Mouse (Mus musculus): Measurements from ENCODE around the gene Pank3. TPM values are rescaled to one million over a fixed set of nuclear protein-coding genes. Genes with fewer than 3 reads are reported as not detected.

Gene Pank3
- 10 to 100 TPM; 15.8 to 18.8 (median 18.4) TPM for total RNA-seq (2022)

DNA sequence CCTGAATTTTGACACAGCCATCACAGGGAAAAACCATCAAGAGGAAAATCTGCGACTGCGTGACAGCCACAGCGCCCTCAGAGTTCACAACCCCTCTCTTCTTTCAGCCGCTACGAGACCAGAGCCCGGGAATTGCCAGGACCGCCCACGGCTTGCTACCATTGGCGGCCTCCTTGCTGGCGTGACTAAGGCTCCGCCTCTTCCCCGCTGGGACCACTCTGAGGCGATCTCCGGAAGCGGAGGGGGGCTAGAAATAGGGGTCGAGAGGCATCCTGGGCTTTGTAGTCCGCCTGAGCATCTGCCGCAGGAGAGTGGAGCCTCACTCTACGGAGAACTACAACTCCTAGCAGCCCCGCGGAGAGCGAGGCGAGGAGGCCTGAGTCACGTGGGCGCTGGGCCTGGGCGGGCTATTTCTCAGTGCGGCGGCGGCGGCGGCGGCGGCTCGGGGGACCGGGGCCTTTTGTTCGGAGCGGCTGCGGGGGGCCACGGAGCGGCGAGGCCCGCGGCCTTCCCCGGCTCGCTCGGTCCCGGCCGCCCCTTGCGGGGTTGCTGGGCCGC is at the start of gene Pank3:
Gene Pank3 (plus strand): TSS at position 297 of the 558 bp plus-strand sequence.
- DNase-seq (ENCODE audit: low spot score): peak; percentile 98

DNA sequence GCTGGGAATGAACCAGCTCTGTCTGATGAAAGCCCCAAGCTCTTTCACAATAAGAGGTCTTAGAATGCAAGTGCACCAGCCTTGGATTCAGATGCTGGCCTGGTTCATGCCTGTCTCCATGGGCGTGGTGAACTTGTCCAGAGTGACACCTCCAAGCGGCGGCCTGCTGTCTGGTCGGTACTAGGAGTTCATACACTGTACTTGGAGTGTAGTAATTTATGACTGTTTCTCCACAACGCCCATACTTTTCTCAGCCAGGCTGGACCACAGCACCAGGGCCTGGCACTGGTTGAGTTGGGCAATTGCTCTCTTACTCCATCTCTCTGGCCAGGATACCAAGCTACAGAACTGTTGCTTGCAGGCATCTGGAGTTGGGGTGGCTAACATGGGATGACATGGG is 45.4 kb upstream of the Pank3 start:
- no peak for DNase-seq (ENCODE audit: low spot score)

DNA sequence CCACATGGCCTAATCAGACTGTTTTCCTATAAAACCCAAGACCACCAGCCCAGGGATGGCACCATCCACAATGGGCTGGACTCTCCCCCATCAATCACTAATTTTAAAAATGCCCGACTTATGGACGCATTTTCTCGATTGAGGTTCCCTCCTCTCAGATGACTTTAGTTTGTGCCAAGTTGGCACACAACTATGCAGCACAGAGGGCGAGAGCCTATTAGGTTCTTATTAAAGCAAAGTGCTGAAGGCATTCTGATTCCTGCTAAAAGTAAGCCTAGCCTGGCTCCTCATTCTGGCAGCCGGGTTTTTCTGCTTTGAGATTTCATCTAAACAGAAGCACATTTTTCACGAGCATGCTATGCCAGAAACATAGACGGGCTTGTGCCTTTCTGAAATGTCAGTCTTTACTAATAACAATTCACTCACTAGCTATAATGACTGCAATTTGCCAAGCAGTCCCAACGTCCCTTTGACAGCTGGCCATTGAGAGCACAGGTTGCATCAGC is 42.9 kb upstream of the Pank3 start:
- no peak for DNase-seq (ENCODE audit: low spot score)

GRCm38 (mm10) chr11:35728200-35728599 is 41.1 kb upstream of the Pank3 start:
- no peak for DNase-seq (ENCODE audit: low spot score)

DNA sequence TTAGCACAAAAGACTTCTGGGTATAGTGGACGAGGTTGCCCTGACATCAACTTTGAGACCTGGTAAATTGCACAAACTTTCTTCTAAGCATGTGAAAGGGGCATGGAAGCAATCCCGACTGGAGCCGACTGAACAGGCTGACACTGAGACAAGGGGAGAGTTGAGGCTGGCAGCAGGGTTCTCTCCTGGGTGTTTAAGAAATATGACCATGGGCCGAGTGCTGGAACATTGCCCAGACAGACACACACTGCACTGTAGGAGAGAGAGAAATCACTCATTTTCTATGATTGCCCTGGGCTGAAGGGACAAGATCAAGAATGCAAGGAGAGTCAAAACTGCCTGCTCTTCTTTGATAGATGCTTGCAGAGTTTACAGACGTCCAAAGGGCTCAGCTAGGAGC is 40.1 kb upstream of the Pank3 start:
- no peak for DNase-seq (ENCODE audit: low spot score)

DNA sequence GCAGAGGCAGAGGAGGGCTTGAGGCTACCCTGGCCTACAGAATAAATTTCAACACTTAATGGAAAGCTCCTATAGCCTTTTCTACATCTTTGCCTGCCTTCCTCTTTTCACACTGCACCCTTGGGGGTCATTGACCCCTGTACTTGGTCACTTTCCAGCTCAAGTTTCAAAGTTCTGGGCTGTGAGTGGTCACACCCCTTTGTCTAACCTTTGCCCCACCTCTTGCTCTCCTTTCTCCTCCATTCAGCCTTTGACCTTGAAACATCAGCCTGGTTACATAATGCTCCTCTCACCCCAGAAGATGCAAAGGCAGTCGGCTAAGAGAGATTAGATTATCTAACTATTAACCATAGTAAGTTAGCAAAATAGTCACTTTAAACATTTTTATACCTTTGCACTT is 36.9 kb upstream of the Pank3 start:
- no peak for DNase-seq (ENCODE audit: low spot score)

DNA sequence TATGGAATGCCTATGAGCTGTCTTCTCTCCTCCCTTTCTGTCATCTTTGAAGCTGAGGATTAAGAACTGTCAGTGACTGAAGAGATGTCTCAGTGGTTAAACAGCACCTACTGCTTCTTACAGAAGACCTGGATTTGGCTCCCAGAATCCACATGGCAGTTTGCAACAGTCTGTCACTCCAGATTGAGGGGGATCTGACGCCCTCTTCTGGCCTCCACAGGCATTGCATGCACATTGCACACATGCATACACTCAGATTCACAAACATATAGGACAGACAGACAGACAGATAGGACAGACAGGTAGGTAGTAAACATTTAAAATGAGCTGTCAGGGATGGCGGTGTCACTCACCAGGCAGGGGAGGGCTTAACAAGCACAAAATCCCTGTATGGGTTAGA is 32.5 kb upstream of the Pank3 start:
- no peak for DNase-seq (ENCODE audit: low spot score)

DNA sequence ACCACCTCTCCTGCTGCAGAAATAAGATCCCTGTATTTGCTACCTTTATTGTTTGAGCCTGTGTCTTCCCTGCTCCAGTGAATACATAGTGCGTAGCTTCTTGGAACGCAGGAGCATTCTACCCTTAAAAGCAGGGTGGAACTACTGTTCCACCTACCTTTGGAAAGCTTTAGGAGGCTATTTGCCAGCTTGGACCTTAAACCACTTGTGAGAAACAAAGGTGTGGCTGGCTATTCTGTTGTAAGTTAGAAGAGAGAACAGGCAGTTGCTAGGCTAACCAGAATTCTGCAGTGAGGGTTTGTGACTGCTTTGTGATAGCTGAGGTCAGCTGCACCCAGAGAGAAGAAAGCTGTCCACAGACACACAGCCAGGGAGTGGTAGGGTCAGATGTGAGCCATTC is 32.0 kb upstream of the Pank3 start:
- no peak for DNase-seq (ENCODE audit: low spot score)

DNA sequence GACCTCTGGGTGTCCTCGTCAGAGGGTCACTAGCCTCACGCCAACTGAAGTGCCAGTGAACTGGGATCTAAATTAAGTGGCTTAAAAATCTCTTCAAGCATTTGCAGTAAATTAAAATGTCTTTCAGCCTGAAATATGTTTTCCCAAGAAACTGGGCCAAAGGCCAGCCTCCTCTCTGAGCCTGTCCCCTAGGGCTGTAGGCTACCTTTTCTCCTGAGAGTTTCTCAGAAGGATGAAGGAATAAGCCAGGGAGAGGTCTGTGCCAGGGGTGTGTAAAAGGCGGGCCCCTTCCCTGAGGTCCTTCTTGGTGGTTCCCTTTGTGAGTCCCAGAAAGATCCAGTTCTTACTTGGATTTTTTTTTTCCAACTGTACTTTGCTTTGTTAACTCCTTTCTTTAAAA is 31.2 kb upstream of the Pank3 start:
- DNase-seq (ENCODE audit: low spot score): no peak

DNA sequence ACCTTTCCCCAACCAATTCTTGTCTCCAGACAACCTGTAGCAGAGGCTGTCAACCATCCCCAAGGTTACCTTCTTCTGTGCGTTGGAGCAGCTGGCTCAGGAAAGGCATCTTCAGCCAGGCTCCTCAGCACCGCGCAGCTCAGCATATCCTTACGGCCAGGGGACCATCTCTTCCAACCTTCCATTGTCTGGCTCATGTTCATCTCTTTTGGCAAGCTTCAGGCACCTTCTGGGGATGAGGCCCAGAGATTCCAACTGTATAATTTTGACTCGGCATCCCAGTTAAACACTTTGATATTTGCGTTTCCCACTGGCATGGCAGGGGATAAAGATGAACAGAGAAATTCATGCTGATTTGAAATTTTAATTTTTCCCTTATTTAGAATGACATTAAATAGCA is 25.7 kb upstream of the Pank3 start:
- no peak for DNase-seq (ENCODE audit: low spot score)

DNA sequence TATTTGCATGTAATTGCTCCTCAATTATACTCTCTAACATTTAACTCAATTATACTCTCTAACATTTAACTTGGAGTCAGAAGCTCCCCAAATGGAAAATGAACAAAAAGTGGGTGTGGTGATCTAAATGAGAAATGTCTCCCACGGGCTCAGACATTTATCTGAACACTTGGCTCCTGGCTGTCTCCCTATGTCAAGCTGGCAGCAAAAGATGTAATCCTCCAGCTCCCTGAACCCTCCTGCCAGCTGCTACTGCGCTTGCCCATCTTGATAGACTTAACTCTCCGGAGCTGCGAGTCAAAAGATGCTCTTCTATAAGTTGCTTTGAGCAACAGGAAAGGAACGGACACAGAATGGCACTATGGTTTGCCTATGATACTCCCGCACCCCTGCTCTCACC is 24.7 kb upstream of the Pank3 start:
- no peak for DNase-seq (ENCODE audit: low spot score)

DNA sequence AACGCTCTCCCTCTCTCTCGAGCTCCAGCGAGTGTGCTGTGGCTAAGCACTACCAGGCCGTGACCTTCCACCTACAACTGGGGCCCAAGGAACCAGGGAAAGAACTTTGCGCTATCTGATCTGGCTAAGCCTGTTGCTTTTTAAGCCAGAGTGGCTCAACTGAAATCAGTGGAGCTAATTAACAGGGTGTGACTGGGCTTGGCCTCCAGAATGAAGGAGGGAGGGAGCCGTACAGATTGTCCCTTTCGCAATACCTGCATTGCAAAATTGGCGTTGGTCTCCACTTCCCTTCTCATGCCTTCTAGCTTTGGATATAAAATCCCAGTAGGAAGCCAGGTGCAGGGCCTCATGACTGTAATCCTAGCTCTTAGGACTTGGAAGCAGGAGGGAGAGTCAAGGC is 18.7 kb upstream of the Pank3 start:
- peak; percentile 29 for DNase-seq (ENCODE audit: low spot score)

DNA sequence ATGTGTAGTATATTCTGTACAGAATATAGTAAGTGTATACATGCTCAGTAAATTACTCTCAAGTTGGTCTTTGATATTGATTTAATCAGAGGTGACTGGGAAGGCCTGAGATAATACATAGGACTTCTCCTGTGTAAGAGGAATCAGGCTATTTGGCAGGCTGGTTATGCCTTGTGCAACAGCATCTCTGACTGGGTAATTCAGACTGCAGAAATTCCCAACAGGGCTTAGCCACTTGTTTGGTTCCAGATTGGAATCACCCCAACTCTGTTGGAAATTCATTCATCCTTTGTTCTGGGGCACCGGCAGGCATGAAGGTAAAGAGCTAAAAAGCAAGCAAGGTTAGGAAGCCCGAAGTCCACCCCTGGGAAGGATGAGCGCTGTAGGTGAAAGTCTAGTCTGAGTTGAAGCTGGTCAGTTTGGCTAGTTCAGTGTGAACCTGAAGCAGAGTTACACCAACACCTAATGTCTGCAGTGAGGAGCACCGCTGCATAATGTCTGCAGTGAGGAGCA is 14.3 kb upstream of the Pank3 start:
- DNase-seq (ENCODE audit: low spot score): no peak

DNA sequence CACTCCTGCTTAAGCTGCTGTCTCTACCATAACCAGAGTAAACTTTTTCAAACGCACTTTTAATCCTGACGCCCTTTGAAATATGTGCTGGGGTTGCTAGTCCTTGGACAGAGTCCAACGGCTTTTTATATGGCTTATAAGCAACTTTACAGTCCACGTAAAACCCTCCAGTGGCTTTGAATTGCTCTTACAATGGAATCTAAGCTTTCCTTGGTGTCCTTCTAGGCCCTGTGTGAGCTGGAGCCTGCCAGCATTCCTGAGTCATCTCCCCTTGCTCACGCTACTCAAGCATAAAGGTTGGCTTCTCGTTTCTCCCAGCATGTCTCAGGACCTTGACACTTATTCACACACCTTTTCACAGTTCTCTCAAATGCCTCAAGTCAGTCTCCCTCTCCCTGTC is 13.7 kb upstream of the Pank3 start:
- DNase-seq (ENCODE audit: low spot score): no peak

DNA sequence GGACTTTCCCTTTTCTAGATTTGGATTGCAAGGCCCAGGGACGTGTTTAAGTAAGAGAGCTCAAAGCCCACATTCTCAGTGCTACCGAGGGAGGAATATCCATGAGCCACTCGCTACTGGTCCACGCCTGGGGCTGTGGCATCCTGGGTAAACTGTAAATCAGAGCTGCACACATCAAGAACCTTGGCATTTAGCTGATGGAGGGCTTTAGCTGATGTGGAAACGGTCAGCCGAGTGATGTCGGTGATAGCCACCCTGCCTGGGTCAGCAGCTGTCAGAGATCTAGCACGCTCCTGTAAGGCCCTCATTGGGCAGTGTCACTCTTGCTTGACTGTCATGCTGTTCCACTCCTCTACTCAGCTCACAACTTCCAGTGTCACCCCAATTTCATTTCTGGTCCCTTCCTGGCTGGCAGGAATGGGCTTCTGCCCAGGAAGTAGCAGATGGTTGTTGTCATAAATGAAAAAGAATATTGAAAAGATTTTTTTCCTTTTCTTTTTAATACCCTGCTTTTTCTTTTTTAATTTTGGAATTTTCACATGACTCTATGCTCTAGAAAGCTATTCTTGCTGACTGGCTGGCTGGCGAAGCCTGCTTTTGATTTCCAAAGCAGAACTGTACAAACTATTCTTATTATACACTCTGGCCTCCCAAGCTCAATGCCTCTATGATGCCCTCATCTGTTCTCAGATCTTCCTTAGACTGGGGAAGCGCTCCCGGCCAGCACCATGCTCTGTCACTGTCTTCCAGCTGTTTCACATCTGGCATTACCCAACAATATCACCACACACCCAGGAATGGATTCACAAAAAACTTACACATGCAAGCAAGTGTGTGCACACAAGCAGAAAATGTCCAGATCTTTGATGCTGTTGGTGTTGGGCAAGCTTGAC is 12.6 kb upstream of the Pank3 start:
- DNase-seq (ENCODE audit: low spot score): no peak

DNA sequence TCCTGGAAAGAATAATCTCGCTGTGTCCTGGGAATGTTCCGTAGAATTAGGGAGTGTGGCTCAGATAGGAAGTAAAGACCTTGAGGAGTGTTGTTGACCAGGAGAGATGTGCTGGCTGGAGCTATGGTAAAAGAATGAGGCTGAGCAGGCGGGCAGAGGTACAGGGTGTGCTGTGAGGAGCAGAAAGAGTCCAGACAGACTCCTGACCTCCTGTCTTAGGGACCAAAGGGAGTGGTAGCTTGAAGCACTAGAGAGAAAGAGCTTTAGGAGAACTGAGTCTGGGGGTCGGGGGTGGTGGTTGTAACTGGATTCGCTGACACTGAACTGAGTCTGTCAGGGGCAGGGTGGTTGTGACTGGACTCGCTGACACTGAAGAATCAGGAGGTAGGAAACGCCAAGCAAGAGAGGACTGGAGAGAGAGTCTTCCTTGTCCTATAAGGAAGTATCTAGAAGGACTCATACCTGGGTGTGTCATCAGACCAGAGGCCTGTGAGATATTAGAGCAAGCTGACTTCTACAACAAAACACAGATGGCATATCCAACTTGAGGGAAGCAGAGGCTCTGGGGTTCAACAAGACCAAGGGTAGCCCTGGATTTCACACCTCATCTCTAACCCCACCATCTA is 9.2 kb upstream of the Pank3 start:
- no peak for DNase-seq (ENCODE audit: low spot score)

GRCm38 (mm10) chr11:35760627-35761003 is 8.7 kb upstream of the Pank3 start:
- no peak for DNase-seq (ENCODE audit: low spot score)

DNA sequence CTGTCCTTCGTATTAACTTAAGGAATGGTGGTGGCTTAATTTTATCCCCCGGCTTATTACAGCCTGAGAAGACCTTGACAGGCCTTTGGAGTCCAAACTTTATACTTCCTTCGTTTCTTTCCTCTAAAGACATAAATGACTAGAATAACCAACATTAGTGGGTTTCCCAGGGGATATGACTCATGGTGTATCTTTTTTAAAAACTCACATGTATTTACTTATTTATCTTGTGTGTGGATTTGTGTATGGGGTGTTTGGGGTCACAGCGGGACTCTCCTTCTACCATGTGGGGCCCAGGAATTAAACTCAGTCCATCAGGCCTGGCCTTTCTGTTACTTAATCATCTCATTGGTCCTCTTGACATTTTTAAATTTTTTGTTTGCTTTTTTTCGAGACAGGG is 2.4 kb upstream of the Pank3 start:
- DNase-seq (ENCODE audit: low spot score): no peak

DNA sequence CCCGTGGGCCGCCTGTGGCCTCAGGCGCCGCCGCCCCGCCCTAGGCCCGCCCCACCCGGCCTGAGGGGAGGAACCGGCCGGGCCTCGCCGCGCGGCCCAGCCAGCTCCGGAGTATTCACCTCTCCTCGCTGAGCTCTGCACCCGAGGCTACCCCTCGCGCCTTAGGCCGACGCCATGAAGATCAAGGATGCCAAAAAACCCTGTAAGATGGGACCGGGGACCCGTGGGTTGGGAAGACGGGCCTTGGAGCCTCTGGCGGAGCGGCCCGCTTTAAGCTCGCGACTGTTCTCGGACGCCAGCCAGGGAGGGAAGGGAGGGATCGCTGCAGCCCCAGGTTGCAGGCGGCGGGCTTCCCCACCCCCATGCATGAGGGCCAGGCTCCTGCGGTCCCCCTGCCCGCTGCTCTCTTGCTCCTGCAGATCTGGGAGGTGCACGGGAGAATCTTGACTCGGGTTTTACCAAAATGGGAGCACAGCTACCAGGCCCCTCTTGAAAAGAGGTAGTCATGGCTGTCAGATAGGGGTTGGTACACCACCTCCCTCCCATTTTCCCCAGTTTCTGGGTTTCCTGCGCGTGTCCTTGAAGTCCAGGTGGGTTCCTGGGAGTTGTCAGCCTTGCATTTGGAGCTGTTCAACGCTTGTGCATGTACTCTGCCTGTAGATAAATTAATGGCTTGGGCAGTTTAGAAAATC is 608 bp downstream of the Pank3 start:
- peak; percentile 77 for DNase-seq (ENCODE audit: low spot score)

DNA sequence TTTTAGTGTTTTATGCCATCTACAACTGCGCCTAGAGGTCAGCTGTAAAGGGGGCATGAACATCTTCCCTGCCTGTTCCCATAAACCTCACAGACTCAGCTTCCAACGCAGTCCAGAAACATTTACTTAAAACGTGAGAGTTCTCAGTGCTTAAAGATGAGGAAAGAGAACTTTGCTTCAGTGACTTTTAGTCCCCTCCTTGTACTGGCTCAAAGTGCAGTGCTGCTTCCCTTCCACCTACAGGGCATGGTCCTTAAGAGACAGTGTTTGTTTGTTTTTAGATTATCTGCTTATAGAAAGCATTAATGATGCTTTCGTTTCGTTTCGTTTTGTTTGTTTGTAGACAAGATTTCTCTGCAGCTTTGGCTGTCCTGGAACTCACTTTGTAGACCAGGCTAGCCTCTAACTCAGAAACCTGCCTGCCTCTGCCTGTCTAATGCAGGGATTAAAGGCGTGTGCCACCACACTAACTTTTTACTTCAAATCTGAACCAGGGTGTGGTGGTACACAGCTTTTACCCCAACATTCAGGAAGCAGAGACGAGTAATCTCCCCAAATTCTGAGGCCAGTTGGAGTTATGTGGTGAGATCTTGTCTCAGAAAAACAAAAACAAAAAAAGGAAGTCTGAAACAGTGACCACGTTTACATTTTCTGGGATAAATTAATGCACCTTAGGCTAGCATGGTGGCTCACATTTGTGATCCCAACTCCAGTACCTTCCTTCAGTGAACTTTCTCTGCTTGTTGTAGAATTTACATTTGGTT is 1.6 kb downstream of the Pank3 start:
- DNase-seq (ENCODE audit: low spot score): no peak

DNA sequence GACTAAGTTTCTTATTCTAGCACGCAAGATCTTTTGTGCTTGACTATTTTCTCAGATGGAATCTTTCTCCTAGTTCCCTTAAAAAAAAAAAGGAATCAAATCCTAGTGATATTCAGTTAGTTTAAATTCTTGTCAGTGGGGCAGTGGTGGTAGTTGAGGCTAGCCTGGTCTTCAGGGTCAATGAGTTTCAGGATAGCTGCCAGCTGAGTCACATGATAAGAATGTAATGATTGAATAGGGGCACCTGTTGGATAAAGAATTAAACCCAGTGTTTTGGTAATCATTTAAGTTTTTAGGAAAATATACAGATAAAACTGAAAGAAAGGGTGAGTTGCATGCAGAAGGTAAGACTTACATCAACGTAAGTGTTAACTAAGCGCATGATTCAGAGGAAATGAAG is 6.3 kb downstream of the Pank3 start:
- no peak for DNase-seq (ENCODE audit: low spot score)
